Mouse (Mus musculus): ENCODE results near the gene Atp13a2. TPM values are rescaled to one million over a fixed set of nuclear protein-coding genes. Genes with fewer than 3 reads are reported as not detected.
A peak's percentile ranks its signal among the peaks of the same experiment; 100 is the strongest.

Atp13a2 gene
- total RNA-seq, 2 experiments from 2014 or later: 9.0 to 23.4 TPM

GRCm38 (mm10) chr4:140992215-140992614 is 5.5 kb downstream of the Atp13a2 start:
- ATAC-seq (replicated peaks; ENCODE audit: poor library complexity): no peak

GRCm38 (mm10) chr4:140993846-140994245 is 7.2 kb downstream of the Atp13a2 start:
- no peak for ATAC-seq (replicated peaks; ENCODE audit: poor library complexity)

GRCm38 (mm10) chr4:140995811-140996210 is 9.1 kb downstream of the Atp13a2 start:
- ATAC-seq (replicated peaks; ENCODE audit: poor library complexity): no peak

GRCm38 (mm10) chr4:140996812-140997211 is 10.1 kb downstream of the Atp13a2 start:
- peak; percentile 66; the same call in 1 of the 2 replicates for ATAC-seq (replicated peaks; ENCODE audit: poor library complexity)

- no peak for ATAC-seq (replicated peaks; ENCODE audit: poor library complexity)
Observed at GRCm38 (mm10) chr4:141005983-141006382, 19.3 kb downstream of the Atp13a2 start.

- ATAC-seq (replicated peaks; ENCODE audit: poor library complexity): peak; percentile 91
Observed at GRCm38 (mm10) chr4:141008028-141008427, 21.4 kb downstream of the Atp13a2 start.

- ATAC-seq (replicated peaks; ENCODE audit: poor library complexity): no peak
Observed at GRCm38 (mm10) chr4:141010118-141010517, 23.4 kb downstream of the Atp13a2 start, which contains the start of gene Mfap2. Gene Mfap2, plus strand, starts transcription at chr4:141010418.

GRCm38 (mm10) chr4:141010526-141010925 is 23.9 kb downstream of the Atp13a2 start:
- ATAC-seq (replicated peaks; ENCODE audit: poor library complexity): no peak

GRCm38 (mm10) chr4:141010941-141011429 is 24.3 kb downstream of the Atp13a2 start:
- ATAC-seq (replicated peaks; ENCODE audit: poor library complexity): no peak

- no peak for ATAC-seq (replicated peaks; ENCODE audit: poor library complexity)
Observed at GRCm38 (mm10) chr4:141011556-141012328, 25.1 kb downstream of the Atp13a2 start.

- no peak for ATAC-seq (replicated peaks; ENCODE audit: poor library complexity)
Observed at GRCm38 (mm10) chr4:141012558-141012957, 25.9 kb downstream of the Atp13a2 start.

GRCm38 (mm10) chr4:141014114-141014513 is 27.4 kb downstream of the Atp13a2 start:
- no peak for ATAC-seq (replicated peaks; ENCODE audit: poor library complexity)

GRCm38 (mm10) chr4:141014856-141015255 is 28.2 kb downstream of the Atp13a2 start:
- no peak for ATAC-seq (replicated peaks; ENCODE audit: poor library complexity)

- no peak for ATAC-seq (replicated peaks; ENCODE audit: poor library complexity)
Observed at GRCm38 (mm10) chr4:141015356-141015755, 28.7 kb downstream of the Atp13a2 start.

GRCm38 (mm10) chr4:141016311-141016710 is 29.6 kb downstream of the Atp13a2 start:
- 0 out of 2 replicates have a peak, but pooled peaks have one; percentile 21 for ATAC-seq (replicated peaks; ENCODE audit: poor library complexity)

- no peak for ATAC-seq (replicated peaks; ENCODE audit: poor library complexity)
Observed at GRCm38 (mm10) chr4:141017657-141018436, 31.2 kb downstream of the Atp13a2 start.

GRCm38 (mm10) chr4:141020220-141020619 is 33.5 kb downstream of the Atp13a2 start:
- ATAC-seq (replicated peaks; ENCODE audit: poor library complexity): no peak

- ATAC-seq (replicated peaks; ENCODE audit: poor library complexity): no peak
Observed at GRCm38 (mm10) chr4:141020811-141021613, 34.3 kb downstream of the Atp13a2 start.

GRCm38 (mm10) chr4:141021614-141021929 is 34.9 kb downstream of the Atp13a2 start:
- ATAC-seq (replicated peaks; ENCODE audit: poor library complexity): 0 out of 2 replicates have a peak, but pooled peaks have one; percentile 22

- no peak for ATAC-seq (replicated peaks; ENCODE audit: poor library complexity)
Observed at GRCm38 (mm10) chr4:141024052-141024451, 37.4 kb downstream of the Atp13a2 start.

GRCm38 (mm10) chr4:141024992-141025391 is 38.3 kb downstream of the Atp13a2 start:
- ATAC-seq (replicated peaks; ENCODE audit: poor library complexity): no peak

All from megakaryocyte progenitor cell, adult 5-6 weeks (primary cell).